Mouse (Mus musculus) embryonic facial prominence, embryonic 11.5 days (tissue): ENCODE data around the gene Hprt. TPM values are rescaled to one million over a fixed set of nuclear protein-coding genes. Genes with fewer than 3 reads are reported as not detected.
A peak's percentile ranks its signal among the peaks of the same experiment; 100 is the strongest.

Experiments
- ATAC-seq: fragments of 200-750 bp; cut with Nextera tagmentation; replicated peaks from 2 replicates; pipeline ENCODE4 v1.8.0; 2017; ENCODE audit warnings: low read depth; ENCODE audit not compliant: insufficient number of reproducible peaks, low FRiP score, low TSS enrichment
- DNase-seq: peaks from one replicate; pipeline ENCODE4 v3.0.0-alpha.2; 2015; ENCODE audit warnings: low spot score
- H3K27ac ChIP-seq: fragments of 300-500 bp; sonication (generic); replicated peaks from 2 replicates; pipeline ENCODE4 v1.5.1; 2014; ENCODE audit warnings: mild to moderate bottlenecking, low read depth, low read length, control low read depth
- H3K27me3 ChIP-seq: fragments of 300-500 bp; sonication (generic); 2 replicates; pipeline ENCODE4 v1.6.1; 2014; ENCODE audit warnings: mild to moderate bottlenecking, low read length, moderate library complexity, mixed read lengths; ENCODE audit not compliant: control insufficient read depth, insufficient read depth
- H3K36me3 ChIP-seq: fragments of 300-500 bp; sonication (generic); replicated peaks from 2 replicates; pipeline ENCODE4 v1.6.1; 2014; ENCODE audit warnings: low read depth, mild to moderate bottlenecking, low read length, moderate library complexity, mixed read lengths; ENCODE audit not compliant: control insufficient read depth, insufficient read depth
- H3K4me1 ChIP-seq: fragments of 300-500 bp; sonication (generic); 2 replicates; pipeline ENCODE4 v1.6.1; 2014; ENCODE audit warnings: low read length, mixed read lengths; ENCODE audit not compliant: control insufficient read depth, insufficient read depth
- H3K4me2 ChIP-seq: fragments of 300-500 bp; sonication (generic); 2 replicates; pipeline ENCODE4 v1.6.1; 2014; ENCODE audit warnings: low read depth, mild to moderate bottlenecking, control low read depth, low read length, moderate library complexity
- H3K4me3 ChIP-seq: fragments of 300-500 bp; sonication (generic); 2 replicates; pipeline ENCODE4 v1.5.1; 2014; ENCODE audit warnings: low read depth, low read length, control low read depth
- H3K9ac ChIP-seq: fragments of 300-500 bp; sonication (generic); replicated peaks from 2 replicates; pipeline ENCODE4 v1.6.1; 2014; ENCODE audit warnings: mild to moderate bottlenecking, control low read depth, low read length
- H3K9me3 ChIP-seq: fragments of 300-500 bp; sonication (generic); replicated peaks from 2 replicates; pipeline ENCODE4 v1.6.1; 2016; ENCODE audit warnings: mild to moderate bottlenecking, low read length, inconsistent platforms, mixed read lengths; ENCODE audit not compliant: control insufficient read depth
- WGBS: fragments of 180-500 bp; shearing (Covaris S2); extraction: QIAGEN DNeasy Blood & Tissue Kit; methylation state at CpG from one replicate; pipeline ENCODE4 v1.1.7; 2014; 5-methylcytosine and 5-hydroxymethylcytosine counted together
- polyA plus RNA-seq: library from polyadenylated mRNA; unstranded; fragments of >200 nt; fragmentation: Nextera tagmentation; extraction: Ambion mirVana; gene quantifications from 2 replicates; pipeline ENCODE4 v1.2.1, GENCODE M21; 2014

Gene Hprt
- polyA plus RNA-seq, 1 experiment from 2014 or later = 84.5 TPM

- Histone ChIP-seq H3K36me3 (no peaks in the 10 kb centered on the region), H3K4me1 (no peaks in the 10 kb centered on the region), H3K27ac (no peak overlapping the region), H3K27me3 (no peaks in the 10 kb centered on the region), H3K4me2 (no peak overlapping the region), H3K9ac (no peak overlapping the region), H3K4me3 (no peak overlapping the region), H3K9me3 (no peaks in the 10 kb centered on the region)
- 71% methylated on average over 4 of the region's 4 CpGs for WGBS
- DNase-seq (no peak), ATAC-seq (no peak)
These were observed 58.1 kb downstream of the Hprt start for GRCm38 (mm10) chrX:53046033-53046432.

DNA sequence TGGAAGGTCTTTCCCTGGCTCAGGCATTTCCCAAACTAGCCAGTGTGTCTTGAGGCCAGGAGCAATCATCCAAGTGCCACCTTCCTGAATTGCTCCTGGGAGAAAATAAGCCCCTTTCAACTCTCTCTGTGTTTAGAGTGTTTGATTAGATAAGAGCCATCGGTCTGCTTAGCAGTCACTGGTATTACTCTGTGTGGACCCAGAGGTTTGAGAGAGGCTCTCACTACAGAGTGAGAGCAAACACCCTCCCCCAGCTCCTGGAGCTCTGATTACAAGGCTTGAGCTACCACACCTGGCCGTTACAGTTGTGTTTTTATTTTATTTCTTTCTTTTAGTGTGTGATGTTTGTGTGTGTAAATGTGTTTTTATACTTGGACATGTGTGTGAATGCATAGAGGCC, 59.0 kb downstream of the Hprt start:
- ATAC-seq (no peak), DNase-seq (no peak)
- Histone ChIP-seq H3K9ac (no peak overlapping the region), H3K4me3 (no peak overlapping the region), H3K36me3 (no peaks in the 10 kb centered on the region), H3K4me1 (no peaks in the 10 kb centered on the region), H3K4me2 (no peak overlapping the region), H3K27ac (no peak overlapping the region), H3K9me3 (no peaks in the 10 kb centered on the region), H3K27me3 (no peaks in the 10 kb centered on the region)
- WGBS = 47% methylated on average over 2 of the region's 2 CpGs

- no peak overlapping the region for H3K4me2 ChIP-seq
- no peak overlapping the region for H3K27ac ChIP-seq
- no peaks in the 10 kb centered on the region; the same call in 1 of the 2 replicates for H3K36me3 ChIP-seq
- 32% methylated on average over 4 of the region's 4 CpGs for WGBS
- H3K4me1 ChIP-seq = no peaks in the 10 kb centered on the region
- H3K9me3 ChIP-seq = no peaks in the 10 kb centered on the region
- DNase-seq (no peak), ATAC-seq (no peak)
- H3K4me3 ChIP-seq = no peak overlapping the region
- no peaks in the 10 kb centered on the region for H3K27me3 ChIP-seq
- no peak overlapping the region for H3K9ac ChIP-seq
These were observed 61.3 kb downstream of the Hprt start for GRCm38 (mm10) chrX:53049196-53049595.

DNA sequence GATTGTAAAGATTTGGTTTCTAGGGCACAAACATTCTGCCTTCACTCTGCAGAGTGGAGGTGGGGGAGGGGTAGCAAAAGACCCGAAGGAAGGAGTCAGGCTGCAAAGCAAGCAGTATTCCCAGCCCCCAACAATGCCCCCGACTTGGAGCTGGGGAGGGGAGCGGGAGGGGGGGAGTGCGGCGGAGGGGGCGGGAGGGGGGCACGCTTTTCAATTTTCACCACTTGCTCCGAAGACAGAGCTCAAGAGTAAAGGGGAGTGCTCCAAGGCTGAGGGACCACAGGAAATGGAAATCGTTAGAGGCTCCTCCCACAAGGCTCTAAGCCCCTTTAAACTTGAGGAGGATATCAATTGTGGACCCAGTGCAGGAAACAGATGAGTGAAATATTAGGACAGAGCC, 62.4 kb downstream of the Hprt start:
- Histone ChIP-seq H3K4me3 (peak overlapping the region; percentile 15; the same call in 1 of the 2 replicates), H3K9me3 (no peaks in the 10 kb centered on the region), H3K27ac (no peak overlapping the region), H3K36me3 (no peaks in the 10 kb centered on the region; the same call in 1 of the 2 replicates), H3K9ac (no peak overlapping the region; the same call in 1 of the 2 replicates), H3K27me3 (no peaks in the 10 kb centered on the region), H3K4me1 (no peaks in the 10 kb centered on the region), H3K4me2 (peak overlapping the region; percentile 27)
- ATAC-seq = peak; percentile 67
- WGBS = 12% methylated on average over 9 of the region's 9 CpGs
- peak; percentile 68 for DNase-seq

GRCm38 (mm10) chrX:53052652-53053500, 64.9 kb downstream of the Hprt start:
- no peaks in the 10 kb centered on the region for H3K9me3 ChIP-seq
- H3K4me3 ChIP-seq = 0 out of 2 replicates have a peak overlapping the region, but pooled peaks have one; percentile 5
- 0 out of 2 replicates have a peak, but pooled peaks have one; percentile 13 for ATAC-seq
- H3K27me3 ChIP-seq = no peaks in the 10 kb centered on the region
- H3K4me1 ChIP-seq = no peaks in the 10 kb centered on the region
- no peak overlapping the region; the same call in 1 of the 2 replicates for H3K9ac ChIP-seq
- peak; percentile 79 for DNase-seq
- H3K27ac ChIP-seq = peak overlapping the region; percentile 52; the same call in 1 of the 2 replicates
- 21% methylated on average over 12 of the region's 13 CpGs for WGBS
- H3K36me3 ChIP-seq = no peaks in the 10 kb centered on the region; the same call in 1 of the 2 replicates
- H3K4me2 ChIP-seq = peak overlapping the region; percentile 14; the same call in 1 of the 2 replicates

DNA sequence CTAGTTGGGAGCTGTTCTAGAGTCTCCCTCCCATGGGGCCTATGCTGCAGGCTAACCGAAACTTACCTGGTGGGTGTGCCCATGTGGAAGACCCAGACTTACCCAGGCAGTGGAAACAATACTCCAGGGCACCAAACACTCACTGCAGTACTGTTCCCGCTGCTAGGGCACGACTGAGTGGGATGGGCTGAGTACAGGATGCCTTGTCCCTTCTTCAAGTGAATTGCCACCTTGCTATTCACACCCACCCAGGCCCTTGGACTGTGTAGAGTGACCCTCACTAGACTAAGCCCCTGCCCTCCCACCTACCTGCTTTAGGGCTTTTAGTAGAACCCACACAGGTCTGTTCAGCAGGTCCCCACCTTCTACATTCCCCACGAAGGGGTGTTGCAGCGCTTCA, 65.9 kb downstream of the Hprt start:
- 71% methylated on average over 5 of the region's 5 CpGs for WGBS
- Histone ChIP-seq H3K4me3 (no peak overlapping the region), H3K9ac (no peak overlapping the region), H3K27me3 (no peaks in the 10 kb centered on the region), H3K27ac (no peak overlapping the region), H3K9me3 (no peaks in the 10 kb centered on the region), H3K4me2 (no peak overlapping the region; the same call in 1 of the 2 replicates), H3K4me1 (no peaks in the 10 kb centered on the region), H3K36me3 (no peaks in the 10 kb centered on the region; the same call in 1 of the 2 replicates)
- DNase-seq (no peak), ATAC-seq (0 out of 2 replicates have a peak, but pooled peaks have one; percentile 41)

- Histone ChIP-seq H3K36me3 (no peaks in the 10 kb centered on the region; the same call in 1 of the 2 replicates), H3K27me3 (no peaks in the 10 kb centered on the region), H3K9me3 (no peaks in the 10 kb centered on the region), H3K4me1 (no peaks in the 10 kb centered on the region), H3K9ac (peak overlapping the region; percentile 71), H3K27ac (0 out of 2 replicates have a peak overlapping the region, but pooled peaks have one; percentile 92), H3K4me3 (peak overlapping the region; percentile 54), H3K4me2 (peak overlapping the region; percentile 21)
- 9% methylated on average over 9 of the region's 9 CpGs for WGBS
- peak; percentile 49 for DNase-seq
- no peak for ATAC-seq
These were observed 67.8 kb downstream of the Hprt start for GRCm38 (mm10) chrX:53055771-53056170.

GRCm38 (mm10) chrX:53056627-53057026, 68.7 kb downstream of the Hprt start:
- DNase-seq (peak; percentile 73), ATAC-seq (no peak)
- Histone ChIP-seq H3K27me3 (no peaks in the 10 kb centered on the region), H3K4me2 (peak overlapping the region; percentile 26), H3K9ac (peak overlapping the region; percentile 71), H3K9me3 (no peaks in the 10 kb centered on the region), H3K36me3 (no peaks in the 10 kb centered on the region; the same call in 1 of the 2 replicates), H3K4me1 (no peaks in the 10 kb centered on the region), H3K27ac (peak overlapping the region; percentile 92), H3K4me3 (peak overlapping the region; percentile 54)
- 16% methylated on average over 26 of the region's 33 CpGs for WGBS
